Mouse (Mus musculus) forebrain, embryonic 15.5 days (tissue): ENCODE measurements around the gene Sec14l3. TPM values are rescaled to one million over a fixed set of nuclear protein-coding genes. Genes with fewer than 3 reads are reported as not detected.

ENCODE experiments used
- ATAC-seq: fragments of 200-750 bp; cut with Nextera tagmentation; replicated peaks from 2 replicates; pipeline ENCODE4 v1.8.0; 2017; ENCODE audit warnings: mild to moderate bottlenecking, moderate TSS enrichment, moderate library complexity
- H3K27ac ChIP-seq: fragments of 300-500 bp; sonication (generic); replicated peaks from 2 replicates; pipeline ENCODE4 v1.5.1; 2015; ENCODE audit warnings: mild to moderate bottlenecking, inconsistent platforms
- H3K27me3 ChIP-seq: fragments of 300-500 bp; sonication (generic); 2 replicates; pipeline ENCODE4 v1.6.1; 2015; ENCODE audit warnings: inconsistent platforms
- H3K36me3 ChIP-seq: fragments of 300-500 bp; sonication (generic); 2 replicates; pipeline ENCODE4 v1.6.1; 2015; ENCODE audit warnings: mild to moderate bottlenecking, inconsistent platforms
- H3K4me1 ChIP-seq: fragments of 300-500 bp; sonication (generic); 2 replicates; pipeline ENCODE4 v1.6.1; 2015; ENCODE audit warnings: inconsistent platforms
- H3K4me2 ChIP-seq: fragments of 300-500 bp; sonication (generic); replicated peaks from 2 replicates; pipeline ENCODE4 v1.6.1; 2015; ENCODE audit warnings: mild to moderate bottlenecking, inconsistent platforms
- H3K4me3 ChIP-seq: fragments of 300-500 bp; sonication (generic); 2 replicates; pipeline ENCODE4 v1.5.1; 2015; ENCODE audit warnings: mild to moderate bottlenecking, inconsistent platforms
- H3K9ac ChIP-seq: fragments of 300-500 bp; sonication (generic); replicated peaks from 2 replicates; pipeline ENCODE4 v1.6.1; 2015; ENCODE audit warnings: mild to moderate bottlenecking, inconsistent platforms
- H3K9me3 ChIP-seq: fragments of 300-500 bp; sonication (generic); 2 replicates; pipeline ENCODE4 v1.6.1; 2016; ENCODE audit warnings: inconsistent platforms
- WGBS: fragments of 180-500 bp; shearing (Covaris S2); methylation state at CpG from one replicate; pipeline ENCODE4 v1.1.7; 2015; ENCODE audit warnings: mixed read lengths; 5-methylcytosine and 5-hydroxymethylcytosine counted together
- polyA plus RNA-seq: library from polyadenylated mRNA; unstranded; fragments of >200 nt; fragmentation: Nextera tagmentation; extraction: Ambion mirVana; gene quantifications from 2 replicates; pipeline ENCODE4 v1.2.1, GENCODE M21; 2015

Gene Sec14l3
- polyA plus RNA-seq, 1 experiment from 2014 or later: 0.75 TPM

DNA sequence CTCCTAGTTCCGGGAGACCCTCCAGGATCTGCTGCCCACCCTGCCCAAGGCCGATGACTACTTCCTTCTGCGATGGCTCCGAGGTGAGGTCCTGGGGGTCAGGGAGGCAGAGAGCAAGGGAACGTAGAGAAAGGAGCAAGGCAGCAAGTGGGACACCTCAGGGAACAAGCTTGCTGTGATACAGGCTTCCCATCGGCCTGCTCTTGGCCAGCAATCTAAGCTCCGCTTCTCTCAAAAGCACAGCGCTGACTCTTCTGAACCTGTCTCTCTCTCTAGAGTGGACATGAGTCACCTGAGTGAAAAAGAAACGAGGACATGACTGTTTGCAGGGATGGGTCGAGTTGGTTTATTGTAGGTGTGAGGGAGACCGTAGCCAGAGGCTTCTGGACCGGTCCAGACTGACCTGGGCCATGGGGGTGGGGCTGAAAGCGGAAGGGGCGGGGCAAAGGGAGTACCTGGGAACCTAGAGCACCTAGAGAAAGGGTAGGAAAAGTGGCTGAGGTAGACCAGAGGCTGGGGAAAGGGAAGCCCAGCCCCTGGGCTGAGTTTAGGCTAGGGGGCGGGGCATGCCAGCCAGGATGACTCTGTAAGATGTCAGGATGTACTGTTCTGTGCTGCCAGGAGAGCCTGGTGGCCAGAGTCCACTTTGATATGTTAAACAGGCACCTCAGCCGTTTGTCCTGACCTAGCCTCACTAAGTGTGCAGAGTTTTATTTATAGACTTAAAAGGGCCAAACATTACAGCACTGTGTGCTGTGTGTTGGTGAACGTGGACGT lies 29.3 kb upstream of the Sec14l3 start:
- H3K4me1 ChIP-seq: no peaks in the 10 kb centered on the region
- no peak overlapping the region for H3K4me3 ChIP-seq
- H3K36me3 ChIP-seq: no peaks in the 10 kb centered on the region
- H3K4me2 ChIP-seq: no peak overlapping the region
- WGBS: 70% methylated on average over 18 of the region's 18 CpGs
- 0 out of 2 replicates have a peak, but pooled peaks cover 3% of the 10 kb centered on the region for H3K27me3 ChIP-seq
- ATAC-seq: no peak
- H3K27ac ChIP-seq: no peak overlapping the region
- H3K9me3 ChIP-seq: no peaks in the 10 kb centered on the region
- H3K9ac ChIP-seq: no peak overlapping the region

DNA sequence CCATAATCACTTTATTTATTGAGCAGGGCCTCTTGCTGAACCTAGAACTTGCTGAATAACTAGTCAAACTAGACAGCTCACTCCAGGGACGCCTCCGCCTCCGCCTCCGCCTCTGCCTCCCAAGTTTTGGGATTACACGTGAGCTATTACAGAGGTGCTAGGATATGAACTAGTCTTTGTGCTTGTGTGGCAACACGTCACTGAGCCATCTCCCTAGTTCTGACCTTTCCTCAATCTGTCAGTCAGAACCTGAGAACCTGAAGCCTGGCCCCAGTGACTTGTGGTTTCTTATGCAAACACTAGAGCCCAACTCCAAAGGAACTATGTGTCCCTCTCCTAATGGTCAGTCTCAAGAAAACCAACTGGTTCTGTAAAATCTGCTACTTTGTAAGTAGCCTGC lies 28.7 kb upstream of the Sec14l3 start:
- H3K4me2 ChIP-seq: no peak overlapping the region
- 96% methylated on average over 6 of the region's 6 CpGs for WGBS
- no peaks in the 10 kb centered on the region for H3K36me3 ChIP-seq
- H3K9me3 ChIP-seq: no peaks in the 10 kb centered on the region
- H3K27me3 ChIP-seq: 0 out of 2 replicates have a peak, but pooled peaks cover 3% of the 10 kb centered on the region
- ATAC-seq: no peak
- H3K9ac ChIP-seq: no peak overlapping the region
- no peak overlapping the region for H3K4me3 ChIP-seq
- no peaks in the 10 kb centered on the region for H3K4me1 ChIP-seq
- H3K27ac ChIP-seq: no peak overlapping the region

DNA sequence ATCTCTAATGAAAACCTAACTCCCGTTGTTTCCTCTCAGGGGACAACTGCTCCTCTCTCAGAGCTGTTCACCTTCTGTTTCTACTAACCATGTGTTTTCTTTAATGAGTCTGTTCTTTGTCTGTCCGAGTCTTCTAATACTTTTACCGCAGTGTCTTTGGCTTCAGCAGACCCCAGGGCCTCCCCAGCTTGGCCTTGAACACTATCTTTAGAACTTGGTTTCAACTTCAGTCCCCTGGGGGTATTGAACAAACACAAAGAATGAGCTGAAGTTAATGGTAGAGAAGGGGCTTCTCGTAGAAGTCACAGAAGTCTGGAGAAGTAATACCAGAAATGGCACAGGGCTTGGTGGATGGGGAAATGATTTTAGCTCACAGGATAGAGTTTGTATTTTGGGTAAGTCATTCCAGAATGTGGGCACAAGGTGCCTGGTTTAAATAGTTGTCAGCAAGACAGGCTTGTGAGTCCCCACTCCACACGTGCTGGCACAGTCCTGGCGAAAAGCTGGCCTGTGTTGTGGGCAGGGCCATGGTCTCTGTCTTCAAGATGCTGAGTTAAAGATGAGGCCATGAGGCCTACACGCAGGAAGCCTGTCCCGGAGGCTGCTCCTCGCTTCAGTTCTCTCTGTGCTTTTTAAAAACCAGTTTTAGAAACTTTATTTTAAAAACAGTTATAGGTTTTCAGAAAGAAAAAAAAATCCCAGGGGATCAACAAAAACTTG lies 28.1 kb upstream of the Sec14l3 start:
- Histone ChIP-seq H3K36me3 (no peaks in the 10 kb centered on the region), H3K4me3 (no peak overlapping the region), H3K9me3 (no peaks in the 10 kb centered on the region), H3K4me1 (no peaks in the 10 kb centered on the region), H3K9ac (no peak overlapping the region), H3K27me3 (0 out of 2 replicates have a peak, but pooled peaks cover under 1% of the 10 kb centered on the region), H3K4me2 (no peak overlapping the region), H3K27ac (no peak overlapping the region)
- WGBS: 75% methylated on average over 9 of the region's 9 CpGs
- ATAC-seq: no peak

DNA sequence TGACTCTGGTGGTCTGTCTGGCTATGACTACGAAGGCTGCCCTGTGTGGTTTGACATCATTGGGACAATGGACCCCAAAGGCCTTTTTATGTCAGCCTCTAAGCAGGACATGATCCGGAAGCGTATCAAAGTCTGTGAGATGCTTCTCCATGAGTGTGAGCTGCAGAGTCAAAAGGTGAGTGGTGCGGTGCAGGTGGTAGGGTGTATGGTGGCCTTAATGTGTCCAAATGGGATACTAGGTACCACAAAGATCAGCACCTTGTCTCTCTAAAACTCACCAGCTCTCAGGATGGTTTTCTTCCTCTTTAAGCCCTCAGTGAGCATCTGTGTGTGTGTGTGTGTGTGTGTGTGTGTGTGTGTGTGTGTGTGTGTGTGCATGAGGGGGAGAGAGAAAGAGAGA lies 24.7 kb upstream of the Sec14l3 start:
- Histone ChIP-seq H3K36me3 (no peaks in the 10 kb centered on the region), H3K9ac (no peak overlapping the region), H3K27me3 (no peaks in the 10 kb centered on the region), H3K4me1 (no peaks in the 10 kb centered on the region), H3K27ac (no peak overlapping the region), H3K4me3 (no peak overlapping the region), H3K4me2 (no peak overlapping the region), H3K9me3 (no peaks in the 10 kb centered on the region)
- WGBS: 91% methylated on average over 4 of the region's 4 CpGs
- ATAC-seq: no peak

DNA sequence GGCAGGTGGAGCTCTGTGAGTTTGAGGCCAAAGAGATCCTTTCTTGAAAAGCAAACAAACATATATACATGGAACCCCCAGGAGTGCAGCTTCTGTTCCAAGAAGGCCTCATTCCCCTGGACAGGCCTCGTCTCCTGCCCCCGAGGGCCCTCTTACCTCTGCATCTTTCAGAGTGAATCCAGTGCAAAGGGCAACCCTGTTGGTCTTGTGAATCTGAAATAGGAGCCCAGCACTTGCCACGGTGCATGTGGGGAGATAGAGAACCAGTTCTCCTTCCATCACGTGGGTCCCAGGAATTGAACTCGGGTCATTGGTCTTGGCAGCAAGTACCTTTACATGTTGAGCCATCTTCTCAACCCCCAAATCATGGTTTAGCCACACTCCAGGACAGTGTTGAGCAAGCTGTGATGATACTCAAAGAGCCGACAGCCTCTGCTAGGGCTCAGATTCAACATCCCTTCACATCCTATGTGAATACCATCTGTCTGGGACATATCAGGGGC lies 23.5 kb upstream of the Sec14l3 start:
- Histone ChIP-seq H3K9ac (no peak overlapping the region), H3K27me3 (no peaks in the 10 kb centered on the region), H3K4me1 (no peaks in the 10 kb centered on the region), H3K4me3 (no peak overlapping the region), H3K27ac (no peak overlapping the region), H3K9me3 (no peaks in the 10 kb centered on the region), H3K36me3 (no peaks in the 10 kb centered on the region), H3K4me2 (no peak overlapping the region)
- no peak for ATAC-seq
- WGBS: 90% methylated on average over 6 of the region's 6 CpGs

DNA sequence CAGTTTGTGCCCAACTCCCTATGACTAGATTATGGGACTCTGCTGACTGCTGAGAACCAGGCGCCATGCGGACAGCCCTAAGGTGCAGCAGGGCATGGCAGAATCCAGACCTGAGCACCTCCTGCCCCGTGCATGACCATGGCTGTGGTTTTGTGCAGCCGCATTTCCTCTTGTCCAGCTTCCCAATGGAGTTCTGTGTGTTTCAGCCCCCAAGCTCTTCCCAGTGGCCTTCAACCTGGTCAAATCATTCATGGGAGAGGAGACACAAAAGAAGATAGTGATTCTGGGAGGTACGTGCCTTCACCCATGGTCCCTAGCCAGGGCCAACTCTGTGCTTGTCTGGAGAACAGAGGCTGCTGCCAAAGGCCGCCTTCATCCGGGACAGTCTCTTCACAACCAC lies 21.6 kb upstream of the Sec14l3 start:
- Histone ChIP-seq H3K36me3 (no peaks in the 10 kb centered on the region), H3K9ac (no peak overlapping the region), H3K4me1 (no peaks in the 10 kb centered on the region), H3K9me3 (no peaks in the 10 kb centered on the region), H3K4me2 (no peak overlapping the region), H3K27ac (no peak overlapping the region), H3K4me3 (no peak overlapping the region), H3K27me3 (no peaks in the 10 kb centered on the region)
- 89% methylated on average over 7 of the region's 7 CpGs for WGBS
- ATAC-seq: no peak

DNA sequence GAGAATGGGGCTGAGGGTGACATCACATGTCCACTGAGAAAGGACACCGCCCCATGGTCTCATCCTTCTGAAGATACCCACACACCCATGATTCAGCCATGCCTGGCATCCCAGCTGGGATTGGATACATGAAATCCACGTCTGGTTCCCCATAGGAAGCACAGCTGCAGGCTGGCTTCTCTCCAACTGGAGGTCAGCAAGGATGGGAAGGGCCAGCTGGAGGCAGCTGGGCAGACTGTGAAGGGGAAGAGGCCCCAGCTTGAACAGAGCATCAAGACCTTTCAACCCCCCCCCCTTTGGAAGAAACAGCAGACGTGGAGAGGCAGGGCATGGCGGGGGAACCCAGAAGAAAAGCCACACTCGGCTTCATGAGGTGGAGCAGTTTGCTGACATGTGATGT lies 18.1 kb upstream of the Sec14l3 start:
- no peak for ATAC-seq
- no peaks in the 10 kb centered on the region for H3K36me3 ChIP-seq
- H3K9ac ChIP-seq: no peak overlapping the region
- no peaks in the 10 kb centered on the region for H3K9me3 ChIP-seq
- 71% methylated on average over 5 of the region's 5 CpGs for WGBS
- no peak overlapping the region for H3K4me2 ChIP-seq
- H3K4me3 ChIP-seq: no peak overlapping the region
- H3K27ac ChIP-seq: no peak overlapping the region
- H3K4me1 ChIP-seq: no peaks in the 10 kb centered on the region
- H3K27me3 ChIP-seq: no peaks in the 10 kb centered on the region

DNA sequence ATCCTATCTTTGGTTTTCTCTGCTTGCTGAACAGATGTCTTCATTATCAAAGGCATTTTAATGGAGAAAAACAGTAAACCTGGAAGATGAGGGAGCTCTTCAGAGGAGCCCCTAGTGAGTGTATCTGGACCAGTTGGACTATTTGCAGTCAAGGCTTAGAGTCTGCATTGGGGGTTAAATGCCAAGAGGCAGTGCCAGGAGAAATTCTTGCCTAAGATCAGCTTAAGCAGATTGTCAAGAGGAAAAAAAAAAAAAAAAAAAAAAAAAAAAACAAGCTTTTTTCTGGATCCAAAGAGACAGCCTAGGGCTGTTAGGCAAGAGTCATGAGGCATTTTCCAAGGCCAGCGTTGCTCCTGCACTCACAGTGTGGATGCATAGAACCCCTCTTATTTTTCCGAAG lies 16.9 kb upstream of the Sec14l3 start:
- no peaks in the 10 kb centered on the region for H3K36me3 ChIP-seq
- 85% methylated on average over 2 of the region's 2 CpGs for WGBS
- H3K27me3 ChIP-seq: no peaks in the 10 kb centered on the region
- ATAC-seq: no peak
- H3K4me2 ChIP-seq: no peak overlapping the region
- no peaks in the 10 kb centered on the region for H3K4me1 ChIP-seq
- H3K27ac ChIP-seq: no peak overlapping the region
- H3K9ac ChIP-seq: no peak overlapping the region
- H3K4me3 ChIP-seq: no peak overlapping the region
- no peaks in the 10 kb centered on the region for H3K9me3 ChIP-seq

DNA sequence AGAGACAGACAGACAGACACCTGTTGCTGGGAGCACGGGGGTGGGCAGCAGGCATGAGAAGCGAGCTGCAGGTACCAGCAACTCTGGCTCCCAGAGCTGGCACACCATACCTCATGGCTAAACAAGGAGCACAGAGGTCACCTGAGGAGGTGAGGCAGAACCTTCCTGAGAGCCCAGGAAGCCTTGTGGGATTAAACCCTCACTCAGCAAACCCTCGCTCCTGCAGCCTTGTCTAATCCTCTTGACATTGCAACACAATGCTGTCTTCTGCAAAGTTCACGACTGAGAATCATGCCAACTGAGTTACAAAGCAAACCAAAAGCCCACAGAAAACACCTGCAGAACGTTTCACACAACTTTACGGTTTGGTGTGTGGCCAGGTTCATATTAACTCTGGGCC lies 16.2 kb upstream of the Sec14l3 start:
- no peaks in the 10 kb centered on the region for H3K4me1 ChIP-seq
- H3K36me3 ChIP-seq: no peaks in the 10 kb centered on the region
- H3K4me3 ChIP-seq: no peak overlapping the region
- no peaks in the 10 kb centered on the region for H3K27me3 ChIP-seq
- WGBS: 85% methylated on average over 6 of the region's 6 CpGs
- no peak overlapping the region for H3K27ac ChIP-seq
- no peaks in the 10 kb centered on the region for H3K9me3 ChIP-seq
- H3K4me2 ChIP-seq: no peak overlapping the region
- H3K9ac ChIP-seq: no peak overlapping the region
- ATAC-seq: no peak

DNA sequence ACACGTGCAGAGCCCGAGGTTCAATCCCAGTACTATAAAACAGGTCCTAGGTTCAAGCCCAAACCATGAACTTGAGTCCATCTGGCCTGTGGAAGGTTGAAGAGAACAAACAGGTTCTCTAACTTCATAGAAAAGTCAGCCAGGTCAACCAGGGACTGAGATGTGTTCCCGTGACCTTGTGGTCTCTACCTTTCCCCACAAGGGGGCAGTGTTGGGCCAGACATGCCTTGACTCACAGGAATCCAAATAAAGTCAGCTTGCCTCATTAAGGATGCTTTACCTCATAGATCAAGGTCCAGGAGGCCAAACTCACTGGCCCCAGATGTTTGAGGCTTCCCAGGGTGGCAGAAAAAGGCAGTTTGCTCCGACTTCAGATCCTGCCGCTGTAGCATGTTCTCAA lies 11.1 kb upstream of the Sec14l3 start:
- no peak overlapping the region for H3K4me3 ChIP-seq
- H3K36me3 ChIP-seq: no peaks in the 10 kb centered on the region
- H3K27me3 ChIP-seq: no peaks in the 10 kb centered on the region
- 15% methylated on average over 5 of the region's 5 CpGs for WGBS
- H3K9me3 ChIP-seq: no peaks in the 10 kb centered on the region
- H3K4me1 ChIP-seq: no peaks in the 10 kb centered on the region
- no peak overlapping the region for H3K27ac ChIP-seq
- H3K9ac ChIP-seq: no peak overlapping the region
- no peak overlapping the region for H3K4me2 ChIP-seq
- ATAC-seq: no peak

DNA sequence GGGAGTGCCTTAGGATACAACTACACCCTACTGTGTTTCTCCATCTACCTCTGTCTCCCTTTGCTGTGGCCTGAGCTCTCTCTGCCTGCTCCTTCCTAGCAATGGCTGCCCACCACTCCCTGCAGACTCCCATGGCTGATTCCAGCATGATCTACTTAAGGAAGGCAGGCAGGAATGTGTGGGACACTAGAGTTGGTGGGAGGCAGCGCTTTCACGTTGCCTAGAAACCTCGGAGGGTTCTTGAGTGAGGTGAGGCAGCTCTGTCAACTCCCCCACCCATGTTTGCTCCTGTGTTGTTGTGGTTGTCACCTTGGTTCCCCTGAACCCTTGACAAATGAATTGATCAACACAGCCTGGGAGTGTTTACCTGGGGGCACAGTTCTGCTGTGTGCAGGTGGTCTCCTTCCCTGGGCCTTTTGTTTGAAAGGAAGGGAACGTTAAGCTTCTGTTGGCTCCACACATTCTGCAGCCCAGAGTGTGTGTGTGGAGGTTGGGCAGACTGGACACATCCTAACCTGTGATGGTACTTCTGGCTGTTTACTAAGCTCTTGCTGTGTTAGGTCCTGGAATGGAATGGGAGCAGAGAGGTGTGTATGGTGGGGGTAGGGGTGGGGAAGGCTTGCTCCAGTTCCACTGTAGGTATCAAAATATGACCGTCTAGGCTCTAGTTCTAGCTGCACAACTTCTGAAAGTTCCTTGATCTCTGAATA lies 3.6 kb upstream of the Sec14l3 start:
- no peaks in the 10 kb centered on the region for H3K4me1 ChIP-seq
- no peak overlapping the region for H3K4me3 ChIP-seq
- no peak overlapping the region for H3K9ac ChIP-seq
- H3K9me3 ChIP-seq: no peaks in the 10 kb centered on the region
- no peak for ATAC-seq
- 76% methylated on average over 5 of the region's 5 CpGs for WGBS
- no peak overlapping the region for H3K27ac ChIP-seq
- H3K36me3 ChIP-seq: no peaks in the 10 kb centered on the region
- H3K4me2 ChIP-seq: no peak overlapping the region
- no peaks in the 10 kb centered on the region for H3K27me3 ChIP-seq

DNA sequence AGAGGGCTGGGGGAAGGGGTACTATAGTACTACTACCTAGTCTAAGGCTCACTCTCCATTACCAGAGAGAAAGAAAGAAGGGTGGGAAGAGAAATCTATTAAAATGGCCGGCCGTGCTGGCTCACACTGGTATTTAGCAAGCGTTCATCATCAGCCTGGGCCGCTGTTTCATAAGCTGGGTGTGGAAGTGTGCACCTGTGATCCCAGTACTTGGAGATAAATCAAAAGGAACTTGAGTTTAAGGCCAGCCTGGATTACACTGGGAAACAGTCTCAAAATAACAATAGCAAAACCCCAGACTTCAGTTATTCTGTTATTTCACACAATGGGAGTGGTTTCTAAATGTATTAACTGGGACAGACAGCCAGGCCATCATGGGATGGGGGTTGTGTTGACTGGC lies 2.1 kb upstream of the Sec14l3 start:
- Histone ChIP-seq H3K36me3 (no peaks in the 10 kb centered on the region), H3K9ac (no peak overlapping the region), H3K27ac (no peak overlapping the region), H3K4me1 (no peaks in the 10 kb centered on the region), H3K27me3 (no peaks in the 10 kb centered on the region), H3K4me2 (no peak overlapping the region), H3K9me3 (no peaks in the 10 kb centered on the region), H3K4me3 (no peak overlapping the region)
- ATAC-seq: no peak
- WGBS: 94% methylated on average over 4 of the region's 4 CpGs
